Mouse (Mus musculus) adrenal gland, adult 18-20 months (tissue): ENCODE measurements around the gene Ewsr1. TPM values are rescaled to one million over a fixed set of nuclear protein-coding genes. Genes with fewer than 3 reads are reported as not detected.

Source experiments
- DNase-seq, 2 experiments: peaks; one replicate each; pipeline ENCODE4 v3.0.0; 2021 to 2022; ENCODE audit warnings: low spot score in 2 of 2
- total RNA-seq, 2 experiments: library from RNA; stranded (reverse); gene quantifications; 1 replicate in 1 of 2; 2 replicates in 1 of 2; pipeline ENCODE4 v1.2.3; 2021

The Ewsr1 gene
- total RNA-seq, 2 experiments from 2014 or later = 211 to 300 TPM

- DNase-seq = no peak
These were observed 39.8 kb downstream of the Ewsr1 start for GRCm38 (mm10) chr11:5059230-5059629.

GRCm38 (mm10) chr11:5058783-5059182, 40.3 kb downstream of the Ewsr1 start:
- no peak for DNase-seq

- no peak for DNase-seq
These were observed 41.0 kb downstream of the Ewsr1 start, which contains the start of gene Rasl10a for GRCm38 (mm10) chr11:5057856-5058641. TSS of gene Rasl10a (plus strand) at chr11:5058128.

GRCm38 (mm10) chr11:5057541-5057855, 41.6 kb downstream of the Ewsr1 start:
- DNase-seq = no peak

- DNase-seq = no peak
These were observed 42.0 kb downstream of the Ewsr1 start for GRCm38 (mm10) chr11:5057064-5057463.

- DNase-seq = no peak
These were observed 42.8 kb downstream of the Ewsr1 start for GRCm38 (mm10) chr11:5055945-5056938.

GRCm38 (mm10) chr11:5054874-5055273, 44.2 kb downstream of the Ewsr1 start:
- DNase-seq = no peak

GRCm38 (mm10) chr11:5054151-5054550, 44.9 kb downstream of the Ewsr1 start:
- no peak for DNase-seq

- DNase-seq = no peak
These were observed 46.7 kb downstream of the Ewsr1 start for GRCm38 (mm10) chr11:5052200-5052854.

- DNase-seq = no peak
These were observed 47.4 kb downstream of the Ewsr1 start for GRCm38 (mm10) chr11:5051629-5052028.

- DNase-seq = no peak
These were observed 52.6 kb downstream of the Ewsr1 start for GRCm38 (mm10) chr11:5046321-5046926.

GRCm38 (mm10) chr11:5042645-5043381, 56.3 kb downstream of the Ewsr1 start:
- no peak for DNase-seq

GRCm38 (mm10) chr11:5041144-5041780, 57.8 kb downstream of the Ewsr1 start:
- no peak for DNase-seq

GRCm38 (mm10) chr11:5040585-5040984, 58.5 kb downstream of the Ewsr1 start:
- no peak for DNase-seq

- peak; percentile 52 to 53 for DNase-seq
These were observed 61.8 kb downstream of the Ewsr1 start for GRCm38 (mm10) chr11:5037146-5037854.

GRCm38 (mm10) chr11:5035421-5035820, 63.6 kb downstream of the Ewsr1 start:
- DNase-seq = no peak

- peak; percentile 56 to 61 for DNase-seq
These were observed 65.9 kb downstream of the Ewsr1 start for GRCm38 (mm10) chr11:5033136-5033535.

- no peak for DNase-seq
These were observed 66.4 kb downstream of the Ewsr1 start for GRCm38 (mm10) chr11:5032706-5033105.

- no peak for DNase-seq
These were observed 70.8 kb downstream of the Ewsr1 start for GRCm38 (mm10) chr11:5028228-5028627.
